Mouse (Mus musculus) liver, postnatal 0 days (tissue): ENCODE results near the gene Smyd1. TPM values are rescaled to one million over a fixed set of nuclear protein-coding genes. Genes with fewer than 3 reads are reported as not detected.

Experiments used
- ATAC-seq: fragments of 200-750 bp; cut with Nextera tagmentation; 2 replicates; pipeline ENCODE4 v1.8.0; 2017; ENCODE audit warnings: mild to moderate bottlenecking, moderate library complexity
- DNase-seq: peaks from one replicate; pipeline ENCODE4 v3.0.0-alpha.2; 2016
- H3K27ac ChIP-seq: fragments of 300-500 bp; sonication (generic); 2 replicates; pipeline ENCODE4 v1.5.1; 2014; ENCODE audit warnings: antibody characterized with exemption, moderate library complexity, mild to moderate bottlenecking, low read depth
- H3K27me3 ChIP-seq: fragments of 300-500 bp; sonication (generic); 2 replicates; pipeline ENCODE4 v1.6.1; 2014; ENCODE audit warnings: low read length, control low read depth, mixed read lengths; ENCODE audit not compliant: insufficient read depth
- H3K36me3 ChIP-seq: fragments of 300-500 bp; sonication (generic); replicated peaks from 2 replicates; pipeline ENCODE4 v1.6.1; 2014; ENCODE audit warnings: mild to moderate bottlenecking, control low read depth, low read length, moderate library complexity, mixed read lengths; ENCODE audit not compliant: insufficient read depth
- H3K4me1 ChIP-seq: fragments of 300-500 bp; sonication (generic); 2 replicates; pipeline ENCODE4 v1.6.1; 2014; ENCODE audit warnings: antibody characterized with exemption, mild to moderate bottlenecking, control low read depth; ENCODE audit not compliant: insufficient read depth
- H3K4me2 ChIP-seq: fragments of 300-500 bp; sonication (generic); 2 replicates; pipeline ENCODE4 v1.6.1; 2014; ENCODE audit warnings: low read depth, mild to moderate bottlenecking, low read length, moderate library complexity, mixed read lengths
- H3K4me3 ChIP-seq: fragments of 300-500 bp; sonication (generic); 2 replicates; pipeline ENCODE4 v1.5.1; 2014; ENCODE audit warnings: low read depth, low read length
- H3K9ac ChIP-seq: fragments of 300-500 bp; sonication (generic); replicated peaks from 2 replicates; pipeline ENCODE4 v1.6.1; 2014; ENCODE audit warnings: mild to moderate bottlenecking, moderate library complexity
- H3K9me3 ChIP-seq: fragments of 300-500 bp; sonication (generic); 2 replicates; pipeline ENCODE4 v1.6.1; 2016; ENCODE audit warnings: mild to moderate bottlenecking, control low read depth, low read length, mixed read lengths
- CTCF ChIP-seq: sonication (generic); IDR thresholded peaks from 2 replicates; pipeline ENCODE4 v1.5.1; 2016; ENCODE audit warnings: antibody characterized with exemption, low read depth
- EP300 ChIP-seq: IDR thresholded peaks from 2 replicates; pipeline ENCODE4 v1.6.1; 2016; ENCODE audit warnings: antibody characterized with exemption, low read depth, mild to moderate bottlenecking
- WGBS: fragments of 180-500 bp; shearing (Covaris S2); extraction: QIAGEN DNeasy Blood & Tissue Kit; methylation state at CpG from one replicate; pipeline ENCODE4 v1.1.7; 2014; ENCODE audit not compliant: insufficient replicate concordance; 5-methylcytosine and 5-hydroxymethylcytosine counted together
- polyA plus RNA-seq: library from polyadenylated mRNA; unstranded; fragments of >200 nt; fragmentation: Nextera tagmentation; extraction: Ambion mirVana; gene quantifications from 2 replicates; pipeline ENCODE4 v1.2.1, GENCODE M21; 2015

Gene Smyd1
- polyA plus RNA-seq, result 0.22 and 0.59 TPM in 2 replicates

- TF ChIP-seq EP300, result no peak
- no peak for TF ChIP-seq CTCF
- WGBS, result 73% methylated on average over 3 of the region's 3 CpGs
- H3K9ac ChIP-seq, result no peak within 1 kb of the TSS
- DNase-seq (no peak), ATAC-seq (no peak)
- H3K4me2 ChIP-seq, result no peak within 1 kb of the TSS
- H3K4me1 ChIP-seq, result no peaks in the 10 kb centered on the region
- H3K27ac ChIP-seq, result no peak within 1 kb of the TSS
- H3K27me3 ChIP-seq, result no peaks in the 10 kb centered on the region
- H3K9me3 ChIP-seq, result no peaks in the 10 kb centered on the region
- no peaks in the 10 kb centered on the region for H3K36me3 ChIP-seq
- H3K4me3 ChIP-seq, result no peak within 1 kb of the TSS
Observed at GRCm38 (mm10) chr6:71321826-71322283, at the start of gene Smyd1. TSS of gene Smyd1 (minus strand) at chr6:71322233.

DNA sequence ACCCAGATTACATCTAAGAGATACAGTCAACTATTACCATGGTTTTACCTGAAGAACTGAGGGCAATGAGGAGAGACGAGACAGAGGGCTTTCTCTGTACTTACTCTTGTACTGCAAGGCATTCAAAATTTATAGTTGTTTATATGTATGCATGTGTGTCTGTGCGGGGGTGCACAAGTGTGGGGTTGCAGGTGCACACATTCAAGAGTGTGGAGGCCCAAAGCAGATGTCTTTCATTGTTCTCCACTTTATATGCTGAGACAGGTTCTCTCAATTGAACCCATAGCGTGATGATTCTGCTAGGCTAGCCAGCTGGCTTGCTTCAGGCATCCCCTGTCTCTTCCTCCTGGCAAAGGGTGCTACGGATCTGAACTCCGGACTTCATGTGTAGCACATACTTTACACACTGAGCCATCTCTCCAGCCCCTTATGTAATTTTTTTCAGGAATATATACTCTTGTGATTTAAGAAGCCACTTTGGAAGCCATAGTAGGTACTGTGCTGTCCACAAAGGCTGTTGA lies 49.1 kb upstream of the Smyd1 start:
- no peak overlapping the region for H3K4me3 ChIP-seq
- TF ChIP-seq EP300, result no peak
- TF ChIP-seq CTCF, result no peak
- no peaks in the 10 kb centered on the region for H3K4me1 ChIP-seq
- H3K9ac ChIP-seq, result no peak overlapping the region
- no peaks in the 10 kb centered on the region for H3K9me3 ChIP-seq
- DNase-seq, result no peak
- no peaks in the 10 kb centered on the region for H3K36me3 ChIP-seq
- H3K27me3 ChIP-seq, result no peaks in the 10 kb centered on the region
- H3K4me2 ChIP-seq, result no peak overlapping the region
- WGBS, result 77% methylated on average over 5 of the region's 5 CpGs
- no peak for ATAC-seq
- no peak overlapping the region for H3K27ac ChIP-seq

DNA sequence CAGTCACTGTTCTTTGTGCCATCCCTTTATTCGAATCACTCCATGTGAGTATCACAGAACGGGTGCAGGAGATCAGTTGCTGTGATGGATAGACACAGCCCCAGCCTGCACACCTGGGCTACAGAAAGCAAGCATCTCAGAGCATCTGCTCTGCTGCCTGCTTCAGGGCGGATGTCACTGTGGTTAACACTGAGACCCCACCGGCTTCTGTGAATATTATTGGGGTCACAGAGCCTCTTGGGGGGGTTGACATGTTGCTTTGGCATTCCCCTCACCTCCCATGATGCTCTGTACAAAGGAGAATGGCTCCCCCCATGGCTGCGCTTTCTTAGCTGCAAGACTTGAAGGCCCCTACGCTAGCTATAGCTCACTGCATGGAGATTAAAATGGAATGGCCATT lies 47.4 kb upstream of the Smyd1 start:
- WGBS, result 76% methylated on average over 6 of the region's 6 CpGs
- no peaks in the 10 kb centered on the region for H3K27me3 ChIP-seq
- H3K27ac ChIP-seq, result no peak overlapping the region
- H3K9me3 ChIP-seq, result no peaks in the 10 kb centered on the region
- DNase-seq (no peak), ATAC-seq (no peak)
- no peaks in the 10 kb centered on the region for H3K36me3 ChIP-seq
- H3K4me2 ChIP-seq, result no peak overlapping the region
- H3K9ac ChIP-seq, result no peak overlapping the region
- H3K4me1 ChIP-seq, result no peaks in the 10 kb centered on the region
- TF ChIP-seq EP300 (no peak), CTCF (no peak)
- H3K4me3 ChIP-seq, result no peak overlapping the region

- Histone ChIP-seq H3K36me3 (no peaks in the 10 kb centered on the region), H3K4me3 (no peak overlapping the region), H3K4me2 (no peak overlapping the region), H3K4me1 (no peaks in the 10 kb centered on the region), H3K9ac (no peak overlapping the region), H3K27ac (no peak overlapping the region), H3K9me3 (no peaks in the 10 kb centered on the region), H3K27me3 (no peaks in the 10 kb centered on the region)
- DNase-seq (no peak), ATAC-seq (no peak)
- TF ChIP-seq CTCF (no peak), EP300 (no peak)
- WGBS, result 72% methylated on average over 2 of the region's 2 CpGs
Observed at GRCm38 (mm10) chr6:71363995-71364394, 42.0 kb upstream of the Smyd1 start.

- H3K9ac ChIP-seq, result no peak overlapping the region
- H3K4me2 ChIP-seq, result no peak overlapping the region
- no peak for TF ChIP-seq EP300
- TF ChIP-seq CTCF, result no peak
- H3K27ac ChIP-seq, result no peak overlapping the region
- no peak for DNase-seq
- no peak overlapping the region for H3K4me3 ChIP-seq
- WGBS, result 72% methylated on average over 10 of the region's 10 CpGs
- no peaks in the 10 kb centered on the region for H3K36me3 ChIP-seq
- ATAC-seq, result no peak
- H3K4me1 ChIP-seq, result no peaks in the 10 kb centered on the region
- no peaks in the 10 kb centered on the region for H3K9me3 ChIP-seq
- no peaks in the 10 kb centered on the region for H3K27me3 ChIP-seq
Observed at GRCm38 (mm10) chr6:71361156-71361670, 39.2 kb upstream of the Smyd1 start.

DNA sequence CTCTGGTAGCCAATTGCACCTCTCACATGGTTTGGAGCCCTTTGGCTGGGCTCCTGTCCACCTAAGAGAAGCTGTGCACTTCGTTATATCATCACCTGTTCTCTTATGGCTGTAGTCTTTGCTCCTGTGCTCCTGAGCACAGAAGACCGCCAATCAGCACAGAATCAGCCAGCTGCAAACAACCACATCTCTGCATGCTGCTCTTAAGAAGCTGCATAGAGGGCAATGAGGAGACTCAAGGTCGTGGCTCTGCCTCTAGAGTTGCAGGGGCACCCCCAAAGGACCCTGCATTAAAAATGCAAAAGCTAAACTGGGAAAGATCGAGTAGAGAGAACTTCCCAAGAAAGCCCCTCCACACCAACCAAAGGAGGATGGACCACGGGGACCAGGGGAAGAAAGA lies 38.7 kb upstream of the Smyd1 start:
- H3K27ac ChIP-seq, result no peak overlapping the region
- no peak overlapping the region for H3K9ac ChIP-seq
- H3K4me1 ChIP-seq, result no peaks in the 10 kb centered on the region
- DNase-seq, result no peak
- no peaks in the 10 kb centered on the region for H3K27me3 ChIP-seq
- WGBS, result 52% methylated on average over 5 of the region's 5 CpGs
- H3K4me3 ChIP-seq, result no peak overlapping the region
- no peak for ATAC-seq
- no peak overlapping the region for H3K4me2 ChIP-seq
- no peaks in the 10 kb centered on the region for H3K9me3 ChIP-seq
- no peaks in the 10 kb centered on the region for H3K36me3 ChIP-seq
- TF ChIP-seq CTCF (no peak), EP300 (no peak)

- Histone ChIP-seq H3K9me3 (no peaks in the 10 kb centered on the region), H3K27me3 (no peaks in the 10 kb centered on the region), H3K9ac (no peak overlapping the region), H3K27ac (no peak overlapping the region), H3K4me2 (no peak overlapping the region), H3K4me1 (no peaks in the 10 kb centered on the region), H3K4me3 (no peak overlapping the region), H3K36me3 (no peaks in the 10 kb centered on the region)
- WGBS, result 70% methylated on average over 4 of the region's 4 CpGs
- ATAC-seq (no peak), DNase-seq (no peak)
- TF ChIP-seq EP300, result no peak
- TF ChIP-seq CTCF, result no peak
Observed at GRCm38 (mm10) chr6:71360221-71360620, 38.2 kb upstream of the Smyd1 start.
